ENCODE assay signal across 8 mouse cellular contexts in the genomic region with DNA sequence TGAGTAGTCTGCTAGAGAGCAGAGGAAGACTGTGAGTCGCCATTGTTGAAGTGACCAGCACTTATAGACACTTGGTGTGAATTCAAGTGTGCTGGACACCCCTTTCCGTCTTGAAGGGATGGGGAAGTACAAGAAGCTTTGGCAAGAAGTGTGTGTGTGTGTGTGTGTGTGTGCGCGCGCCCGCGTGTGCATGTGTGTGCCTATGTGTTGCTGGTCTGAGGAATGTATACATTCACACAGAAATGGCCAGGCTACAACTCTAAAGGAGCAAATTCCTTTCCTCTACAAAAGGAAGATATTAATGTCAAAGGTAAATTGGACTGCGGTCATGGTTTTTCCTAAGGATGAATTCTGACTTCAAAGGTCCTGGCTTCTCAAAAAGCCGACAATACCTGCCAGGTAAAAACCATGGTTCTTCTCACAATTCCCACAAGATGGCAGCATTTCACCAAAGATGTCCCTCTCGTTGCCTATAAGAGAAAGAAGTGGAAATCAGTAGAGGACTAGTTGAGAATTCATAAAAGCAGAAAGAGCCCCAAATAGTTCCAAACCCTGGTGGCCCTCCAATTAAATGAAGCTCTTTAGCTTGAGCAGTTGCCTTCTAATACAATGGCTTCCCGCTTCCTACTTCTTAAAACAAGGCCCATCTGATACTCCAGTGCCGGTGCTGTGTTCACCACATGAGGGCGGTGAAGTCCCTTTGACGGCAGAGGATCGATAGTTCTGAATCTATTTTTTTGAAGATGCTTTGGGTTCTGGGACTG.
DNase-seq lines count a peak whose midpoint lies in the region.

No protein-coding gene starts in this region.

- DNase-seq in adrenal gland, adult (ENCODE audit: inconsistent age in 2 of 2, low spot score in 1 of 2) = peak; percentile 43 to 89
- no peak for DNase-seq in adrenal gland, postnatal 4 days (ENCODE audit: low spot score in 2 of 2)
- peak; percentile 23 for DNase-seq in cerebellum, adult 11-12 months
- peak; percentile 66 for DNase-seq in forelimb bud, embryonic 11.5 days (ENCODE audit: low read depth, low spot score)
- peak; percentile 63 for DNase-seq in hindlimb bud, embryonic 11.5 days (ENCODE audit: extremely low spot score, low read depth, low spot score)
- DNase-seq in left cerebral cortex, adult 18-20 months (ENCODE audit: low spot score in 2 of 2) = peak; percentile 58 to 65
- peak; percentile 40 to 60 for DNase-seq in lung, postnatal 4 days
- peak; percentile 67 to 73 for DNase-seq in right cerebral cortex, postnatal 10 days (ENCODE audit: low spot score in 2 of 2)

Comparison
In these comparisons a context has a peak if more than half of its experiments do, and no peak if none do; other contexts are left out.
1. DNase-seq: peak in adrenal gland, adult (2 of 2), cerebellum, adult 11-12 months (single experiment), forelimb bud, embryonic 11.5 days (single experiment), hindlimb bud, embryonic 11.5 days (single experiment), left cerebral cortex, adult 18-20 months (2 of 2), lung, postnatal 4 days (2 of 2) and right cerebral cortex, postnatal 10 days (2 of 2); none in adrenal gland, postnatal 4 days (0 of 2).